Mouse (Mus musculus): ENCODE results near the gene Pigl. TPM values are rescaled to one million over a fixed set of nuclear protein-coding genes. Genes with fewer than 3 reads are reported as not detected.

Pigl gene
- total RNA-seq, 2 experiments from 2014 or later, result 6.3 to 6.5 TPM

DNA sequence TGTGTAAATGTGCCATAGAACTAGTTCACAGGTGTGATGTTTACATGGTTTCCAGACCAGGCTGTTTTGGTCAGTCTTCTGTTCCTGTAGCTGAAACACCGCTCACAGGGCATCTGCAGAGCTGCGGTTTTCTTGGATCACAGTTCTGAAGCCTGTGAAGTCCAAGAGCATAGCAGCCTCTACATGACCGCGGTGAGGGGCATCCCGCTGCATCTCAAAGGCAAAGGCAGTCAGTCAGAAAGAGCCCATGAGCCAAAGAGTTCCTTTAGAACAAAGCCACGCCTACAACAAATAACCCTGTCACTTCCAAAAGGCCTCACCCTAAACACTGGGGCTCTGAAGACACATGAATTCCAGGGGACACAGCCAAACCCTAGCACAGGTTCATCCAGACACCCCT, 55.1 kb downstream of the Pigl start:
- no peak for DNase-seq (ENCODE audit: low spot score in 2 of 2)

DNA sequence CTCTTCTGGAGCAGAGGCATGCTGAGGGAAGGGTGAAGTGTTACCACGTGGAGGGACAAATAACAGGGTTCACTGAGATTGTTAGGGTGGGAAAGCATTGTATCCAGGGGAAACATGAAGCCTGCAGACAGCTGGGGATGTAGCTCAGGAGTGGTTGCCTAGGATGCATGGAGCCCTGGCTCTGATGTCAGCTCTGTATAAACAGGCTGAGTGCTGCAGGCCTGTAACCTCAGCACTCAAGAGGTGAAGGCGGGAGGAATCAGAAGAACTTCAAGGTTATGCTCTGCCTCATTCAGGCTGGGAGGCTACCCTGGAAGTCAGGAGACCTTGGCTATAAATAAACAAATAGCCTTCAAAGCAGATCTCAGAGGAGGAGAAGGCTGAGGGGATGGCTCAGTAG, 60.7 kb downstream of the Pigl start:
- DNase-seq (ENCODE audit: low spot score in 2 of 2), result peak in 1 of 2 experiments; percentile 27

DNA sequence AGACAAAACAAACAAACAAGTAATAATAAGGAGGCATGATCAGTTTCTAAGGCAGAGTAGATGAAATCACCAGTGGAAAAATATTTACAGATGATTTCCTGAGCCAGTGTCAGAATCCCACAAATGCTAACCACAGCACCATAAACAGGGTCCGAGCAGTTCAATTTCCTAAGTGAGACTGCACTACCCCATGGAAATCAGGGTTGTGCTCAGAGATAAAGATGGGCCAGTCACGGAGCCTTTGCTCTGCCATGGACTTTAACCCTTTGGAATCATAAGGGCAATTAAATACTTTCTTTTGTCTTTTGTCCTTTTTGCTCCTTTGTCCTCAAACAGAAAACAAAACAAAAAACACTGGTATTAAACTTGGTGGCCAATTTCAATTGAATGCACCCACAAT, 64.0 kb downstream of the Pigl start:
- DNase-seq (ENCODE audit: low spot score in 2 of 2), result no peak

DNA sequence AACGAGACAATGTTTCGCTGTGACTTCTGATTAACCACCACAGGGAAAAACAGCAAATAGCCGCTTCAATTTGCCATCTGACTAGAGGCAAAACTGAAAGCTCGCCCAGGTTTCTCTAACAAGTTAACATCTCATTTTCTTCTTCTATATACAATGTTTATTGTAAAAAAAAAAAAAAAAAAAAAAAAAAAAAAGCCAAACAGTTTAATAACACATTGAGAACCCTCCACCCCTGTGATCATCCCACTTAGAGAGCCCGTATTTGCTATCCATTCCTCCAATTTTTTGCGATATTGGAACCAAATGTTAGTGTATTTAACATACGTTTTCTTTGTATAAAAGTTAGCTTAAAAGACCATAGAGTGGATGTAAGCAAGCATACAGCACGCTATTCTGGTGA, 78.8 kb downstream of the Pigl start:
- DNase-seq (ENCODE audit: low spot score in 2 of 2), result no peak

DNA sequence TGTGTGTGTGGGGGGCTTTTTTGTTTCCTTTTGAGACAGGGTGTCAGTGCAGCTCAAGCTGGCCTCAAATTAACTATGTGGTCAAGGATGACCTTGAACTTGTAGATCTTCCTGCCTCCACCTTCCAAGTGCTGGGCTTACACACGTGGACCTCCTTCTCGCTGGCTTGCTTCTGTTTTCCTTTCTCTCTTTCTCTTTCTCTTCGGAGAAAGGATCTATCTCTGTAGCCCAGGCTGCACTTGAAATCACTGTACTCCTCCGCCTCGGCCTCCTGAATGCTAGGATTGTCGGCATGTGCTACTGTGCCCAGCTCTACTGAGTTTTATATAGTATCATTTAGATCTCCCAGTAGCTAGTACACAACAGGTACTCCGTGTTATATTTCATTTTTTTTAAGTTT, 79.3 kb downstream of the Pigl start:
- no peak for DNase-seq (ENCODE audit: low spot score in 2 of 2)

DNA sequence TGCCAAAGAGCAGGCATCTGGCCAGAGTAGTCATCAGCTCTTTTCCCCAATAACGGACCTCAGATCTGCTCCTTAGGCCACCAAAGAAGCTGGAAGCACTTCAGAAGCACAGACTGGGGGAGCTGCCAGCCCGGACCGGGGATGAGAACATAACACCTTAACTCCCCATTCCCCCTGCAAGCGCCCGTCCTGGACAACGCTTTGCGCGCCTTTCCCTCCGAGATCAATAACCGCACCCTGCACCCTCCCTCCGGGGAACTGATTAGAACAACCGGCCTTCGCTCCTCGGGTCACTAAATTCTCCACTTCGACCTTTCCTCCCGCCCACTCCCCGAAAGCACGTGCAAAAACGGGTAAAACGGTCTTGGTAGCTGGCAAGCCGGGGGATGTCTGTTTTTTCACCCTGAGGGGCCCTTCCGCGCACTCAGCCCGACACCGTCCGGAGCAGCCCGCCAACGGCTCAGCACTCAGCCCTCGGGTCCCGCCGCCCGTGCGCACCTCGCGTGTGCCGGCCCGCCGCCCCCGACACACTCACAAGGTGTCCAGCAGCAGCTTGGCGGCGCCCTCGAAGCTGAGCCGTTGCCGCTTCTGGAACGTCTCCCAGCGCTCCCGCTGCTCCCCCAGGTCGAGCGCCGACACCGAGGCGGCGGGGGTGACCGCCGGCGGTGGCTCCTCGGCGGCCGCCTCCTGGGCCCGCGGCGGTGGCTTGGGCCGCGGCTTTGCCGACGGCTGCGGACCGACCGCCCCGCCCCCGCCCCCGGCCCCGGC, 80.2 kb downstream of the Pigl start:
- DNase-seq (ENCODE audit: low spot score in 2 of 2), result peak; percentile 23 to 40

DNA sequence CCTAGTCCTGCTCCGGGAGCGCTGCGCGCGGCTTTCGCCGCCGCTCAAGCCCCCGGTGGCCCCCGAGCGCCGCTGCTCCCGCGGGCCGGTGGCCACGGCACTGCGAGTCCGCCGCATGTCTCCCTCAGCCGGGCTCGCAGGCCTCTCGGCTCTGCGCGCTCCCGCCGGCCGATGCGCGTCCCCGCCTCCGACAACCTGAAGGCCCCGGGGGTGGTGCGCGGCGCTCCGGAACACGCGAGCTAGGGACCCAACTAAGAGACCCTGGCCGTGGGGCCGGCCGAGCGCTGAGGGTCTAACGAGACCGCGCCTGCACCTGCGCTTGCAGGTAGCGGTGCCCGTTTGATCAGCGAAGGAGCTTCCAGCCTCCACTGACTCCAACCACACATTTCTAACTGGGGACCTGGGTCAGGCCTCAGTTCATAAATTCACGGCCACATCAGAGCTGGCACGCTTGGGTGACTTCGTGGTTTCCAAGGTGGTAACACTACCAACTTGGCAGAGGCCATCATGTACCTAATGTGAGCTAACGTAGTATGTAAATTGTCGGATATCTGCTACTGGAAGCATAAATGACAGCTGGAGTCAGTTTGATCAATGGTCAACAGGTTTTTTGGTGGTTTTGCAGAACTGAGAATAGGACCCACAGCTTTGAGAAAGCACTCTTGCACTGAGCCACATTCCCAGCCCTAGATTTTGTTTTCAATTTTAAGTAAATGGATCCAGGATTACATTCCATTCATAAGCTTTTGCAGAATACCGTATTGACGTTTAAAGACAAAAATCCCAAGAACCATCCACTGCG, 81.0 kb downstream of the Pigl start, which contains the start of gene Cenpv:
TSS of gene Cenpv (minus strand) at position 173 of the 802 bp plus-strand sequence.
- peak; percentile 40 to 69 for DNase-seq (ENCODE audit: low spot score in 2 of 2)

DNA sequence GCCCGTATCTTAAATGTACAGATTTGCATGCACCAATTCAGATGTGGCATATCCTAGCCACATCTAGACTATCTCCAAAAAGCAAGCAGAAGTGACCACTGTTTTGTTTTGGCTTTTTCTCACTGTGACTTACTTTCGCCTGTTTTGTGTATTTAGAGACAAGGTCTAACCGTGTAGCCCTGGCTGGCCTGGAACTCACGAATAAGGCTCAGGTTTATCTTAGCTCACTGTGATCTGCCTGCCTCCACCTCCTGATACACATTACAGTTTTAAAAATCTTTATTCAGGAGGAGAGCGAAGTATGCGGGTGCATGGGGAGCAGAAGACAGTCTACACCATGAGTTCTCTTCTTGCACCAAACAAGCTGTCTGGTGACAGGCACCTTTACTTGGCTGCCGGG, 81.9 kb downstream of the Pigl start:
- DNase-seq (ENCODE audit: low spot score in 2 of 2), result no peak

DNA sequence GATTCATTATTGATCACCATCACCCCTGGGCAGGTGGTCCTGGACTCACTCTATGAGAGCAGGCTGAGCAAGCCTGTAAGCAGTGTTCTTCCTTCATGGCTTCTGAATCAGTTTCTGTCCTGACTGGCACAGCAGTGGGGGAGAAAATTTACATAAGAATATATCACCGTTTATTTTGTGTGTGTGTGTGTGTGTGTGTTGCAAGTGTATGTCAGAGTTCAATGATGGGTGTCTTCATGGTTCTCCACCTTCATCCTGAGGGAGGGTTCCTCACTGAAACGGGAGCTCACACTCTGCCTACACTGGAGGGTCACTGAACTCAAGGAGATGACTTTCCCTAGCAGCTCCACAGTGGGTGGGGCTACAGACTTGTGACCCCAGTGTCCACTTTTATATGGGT, 82.7 kb downstream of the Pigl start:
- DNase-seq (ENCODE audit: low spot score in 2 of 2), result no peak

DNA sequence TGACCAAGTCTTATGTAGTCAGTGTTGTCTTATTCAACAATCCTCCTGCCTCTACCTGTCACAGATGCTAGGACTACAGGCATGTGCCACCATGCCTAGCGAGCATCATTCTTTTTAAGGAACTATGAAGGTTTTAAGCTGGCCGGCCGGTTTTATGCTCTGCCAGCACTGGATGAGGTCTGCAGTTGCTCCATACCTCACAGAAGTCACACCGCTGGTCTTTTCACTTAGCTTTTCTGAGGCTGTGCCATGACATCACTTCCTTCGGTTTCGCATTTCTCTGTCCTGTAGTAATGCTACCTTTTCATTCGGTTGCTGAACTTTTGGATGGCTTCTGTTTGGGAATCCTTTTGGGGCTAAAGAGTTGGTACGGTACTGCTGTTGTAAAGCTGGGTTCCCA, 83.3 kb downstream of the Pigl start:
- no peak for DNase-seq (ENCODE audit: low spot score in 2 of 2)

DNA sequence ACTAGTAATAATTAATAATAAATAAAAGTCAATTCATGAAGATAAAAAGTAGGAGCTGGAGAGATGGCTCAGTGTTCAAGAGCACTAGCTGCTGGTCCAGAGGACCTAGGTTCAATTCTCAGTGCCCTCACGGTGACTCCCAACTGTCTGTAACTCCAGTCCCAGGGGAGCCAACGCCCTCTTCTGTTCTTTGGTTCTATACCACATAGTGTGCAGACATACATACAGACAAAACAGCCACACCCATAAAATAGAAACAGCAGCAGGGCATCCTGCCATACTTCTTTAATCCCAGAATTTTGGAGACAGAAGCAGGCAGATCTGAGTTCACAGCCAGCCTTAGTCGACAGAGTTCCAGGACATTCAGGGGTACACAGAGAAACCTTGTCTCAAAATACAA, 85.7 kb downstream of the Pigl start:
- no peak for DNase-seq (ENCODE audit: low spot score in 2 of 2)

DNA sequence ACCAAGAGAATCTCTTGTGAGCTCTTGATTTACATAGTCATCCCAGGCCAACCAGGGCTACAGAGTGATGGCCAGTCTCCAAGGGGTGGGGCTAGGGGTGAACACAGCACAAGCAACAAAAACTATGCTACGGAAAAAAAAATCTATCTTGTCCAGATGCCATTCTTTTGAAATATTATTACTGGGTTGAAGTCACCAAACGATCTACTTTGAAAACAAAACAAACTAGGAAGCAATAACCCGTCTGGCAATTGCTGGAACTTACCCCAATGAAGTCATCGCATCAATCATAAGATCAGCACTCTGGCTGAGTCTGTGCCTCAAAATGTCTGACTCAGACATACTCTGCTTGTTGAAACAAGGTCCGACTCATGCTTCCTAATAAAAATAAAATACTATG, 91.5 kb downstream of the Pigl start:
- peak; percentile 31 to 68 for DNase-seq (ENCODE audit: low spot score in 2 of 2)

DNA sequence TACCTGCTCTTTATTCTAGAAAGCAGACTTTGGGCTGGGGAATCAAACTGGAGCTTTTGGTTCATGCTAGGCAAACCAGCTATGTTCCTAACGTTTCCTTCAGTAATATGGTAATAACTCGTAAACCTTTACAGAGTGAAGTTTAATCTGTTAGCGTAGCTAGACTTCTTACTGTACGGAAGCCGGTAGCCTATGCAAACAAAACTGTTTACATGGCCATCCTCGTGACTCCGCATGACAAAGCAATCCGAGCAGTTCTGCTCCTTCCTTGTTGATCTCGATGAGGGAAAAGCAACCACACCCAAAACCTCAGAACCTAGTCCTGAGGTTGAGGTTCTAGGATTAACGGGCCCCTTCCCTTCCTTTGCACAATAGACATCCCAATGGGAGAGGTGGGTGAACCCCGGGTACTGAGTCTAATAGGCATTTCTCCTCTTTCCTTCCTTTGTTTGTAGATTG, 92.0 kb downstream of the Pigl start:
- DNase-seq (ENCODE audit: low spot score in 2 of 2), result peak; percentile 19 to 59

DNA sequence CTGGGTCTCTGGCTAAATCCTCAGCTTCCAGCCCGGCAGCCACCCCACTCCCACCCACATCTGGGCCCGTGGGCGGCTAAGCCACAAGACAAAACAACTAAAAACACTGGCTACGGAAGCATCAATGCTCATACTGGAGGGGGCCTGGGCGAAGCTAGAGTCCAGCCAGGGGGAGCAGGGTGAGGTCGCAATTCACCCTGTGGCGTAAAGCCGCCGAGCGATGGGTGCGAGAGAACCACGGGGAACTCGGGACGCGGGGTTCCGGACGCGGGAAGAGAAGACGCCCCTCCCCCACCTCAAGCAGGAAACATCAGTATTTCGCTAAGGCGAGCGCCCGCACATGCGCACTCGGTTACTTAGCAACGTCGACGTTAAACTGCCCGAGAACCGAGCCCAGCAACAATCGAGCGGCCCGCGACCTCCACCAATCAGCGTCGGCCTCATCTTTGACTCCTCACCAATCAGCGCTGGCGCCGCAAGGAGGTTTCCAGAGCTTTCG, 92.5 kb downstream of the Pigl start, which contains the start of gene Ubb:
TSS of gene Ubb (plus strand) at position 445 of the 499 bp plus-strand sequence.
- peak; percentile 98 to 100 for DNase-seq (ENCODE audit: low spot score in 2 of 2)

DNA sequence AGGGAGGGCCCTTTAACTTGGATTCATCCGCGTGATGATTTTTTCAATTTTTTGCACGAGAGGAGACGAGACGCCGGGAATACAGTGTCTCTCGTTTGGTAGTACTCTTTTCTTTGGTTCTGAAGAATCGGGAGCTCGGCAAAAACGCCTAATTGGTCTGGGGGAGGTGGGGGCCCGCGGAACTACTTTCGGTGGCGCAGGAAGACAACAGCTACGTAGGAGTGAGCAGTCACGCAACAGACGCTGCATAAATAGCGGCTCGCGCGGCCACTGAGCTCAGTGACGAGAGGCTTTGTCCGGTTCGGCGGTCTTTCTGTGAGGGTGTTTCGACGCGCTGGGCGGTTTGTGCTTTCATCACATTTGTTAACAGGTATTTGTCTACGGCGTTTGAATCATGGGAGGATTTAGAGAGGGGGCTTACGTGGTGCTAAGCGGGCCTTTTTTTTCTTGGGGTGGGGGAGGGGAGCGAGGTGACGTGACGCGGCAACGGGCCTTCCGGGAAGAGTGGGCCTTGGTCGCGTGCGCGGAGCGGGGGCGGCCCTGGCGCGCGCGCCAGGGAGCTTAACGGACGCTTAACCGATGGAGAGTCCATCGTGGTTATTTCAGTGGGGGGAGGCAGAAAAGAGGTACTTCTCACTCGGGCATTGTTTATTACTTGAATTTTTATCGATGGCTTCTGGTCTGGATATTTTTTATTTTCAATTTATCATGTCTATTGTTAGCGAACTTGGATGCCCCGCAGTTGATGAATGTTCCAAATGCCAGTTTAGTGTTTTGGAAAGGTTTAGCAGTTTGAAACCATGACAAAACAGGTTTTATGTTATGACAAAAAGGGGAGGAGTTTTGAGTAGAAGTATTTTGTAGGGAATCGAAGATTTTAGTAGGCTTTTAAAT, 93.2 kb downstream of the Pigl start:
- peak; percentile 75 to 92 for DNase-seq (ENCODE audit: low spot score in 2 of 2)

DNA sequence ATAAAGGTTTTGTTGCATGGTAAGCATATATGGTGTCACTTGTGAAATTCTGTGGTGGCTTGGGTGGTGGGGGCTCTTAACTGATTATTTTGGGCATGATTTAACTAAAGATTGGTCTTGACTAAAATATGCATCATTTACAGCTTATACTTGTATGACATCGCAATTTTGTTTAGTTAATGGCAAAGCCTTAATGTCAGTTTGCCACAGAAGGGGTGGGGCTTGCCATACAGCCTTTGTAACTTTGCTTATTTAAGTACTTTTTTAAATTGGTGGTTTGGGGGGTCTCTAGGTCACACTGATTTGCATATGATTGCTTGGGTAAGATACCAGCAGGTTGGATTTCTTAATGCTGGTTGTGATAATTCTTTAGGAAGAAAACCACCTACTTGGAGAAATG, 94.9 kb downstream of the Pigl start:
- no peak for DNase-seq (ENCODE audit: low spot score in 2 of 2)

DNA sequence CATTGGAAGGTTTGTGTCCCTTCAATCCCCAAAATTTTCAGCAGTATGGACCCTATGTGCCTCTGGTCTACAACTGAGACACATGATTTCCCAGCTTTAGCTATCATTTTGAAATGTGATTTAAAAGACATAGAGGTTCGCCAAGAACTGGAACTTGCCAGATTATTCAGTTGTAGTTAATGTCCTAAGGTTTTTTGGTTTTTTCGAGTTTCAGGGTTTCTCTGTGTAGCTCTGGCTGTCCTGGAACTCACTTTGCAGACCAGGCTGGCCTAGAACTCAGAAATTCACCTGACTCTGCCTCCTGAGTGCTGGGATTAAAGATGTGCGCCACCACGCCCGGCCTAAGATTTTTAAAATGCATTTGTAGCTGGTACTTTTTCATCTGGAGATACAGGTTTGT, 95.4 kb downstream of the Pigl start:
- no peak for DNase-seq (ENCODE audit: low spot score in 2 of 2)

DNA sequence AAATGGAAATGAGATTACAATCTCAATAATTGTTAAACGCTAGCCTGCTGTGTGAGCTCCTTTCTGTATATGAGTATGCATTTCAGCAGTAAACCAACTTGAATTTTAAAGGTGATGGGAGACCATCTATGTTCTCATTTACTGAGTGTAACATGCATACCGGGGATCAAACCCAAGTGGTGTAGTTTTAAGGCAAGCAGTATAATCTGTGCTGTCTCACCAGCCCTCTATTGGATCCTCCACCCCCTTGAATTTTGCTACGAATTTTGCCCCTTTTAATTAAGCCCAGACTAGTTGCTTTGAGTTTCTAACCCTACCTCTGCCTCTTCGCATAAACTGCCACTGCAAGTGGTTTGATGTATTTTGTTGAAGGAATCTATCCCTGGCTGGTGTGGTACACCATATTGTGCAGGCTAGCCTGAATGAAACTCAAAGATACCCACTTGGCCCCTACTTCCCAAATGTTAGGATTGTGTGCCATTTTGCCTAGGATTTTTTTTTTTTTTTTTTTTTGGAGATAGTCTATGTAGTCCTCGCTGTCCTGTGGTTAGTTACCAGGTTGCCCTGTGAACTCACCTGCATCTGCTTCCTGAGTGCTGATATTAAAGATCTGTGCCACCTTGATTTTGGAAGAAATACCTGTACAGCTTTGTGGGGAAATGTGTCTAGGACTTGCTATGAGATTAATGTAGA, 96.0 kb downstream of the Pigl start:
- no peak for DNase-seq (ENCODE audit: low spot score in 2 of 2)

DNA sequence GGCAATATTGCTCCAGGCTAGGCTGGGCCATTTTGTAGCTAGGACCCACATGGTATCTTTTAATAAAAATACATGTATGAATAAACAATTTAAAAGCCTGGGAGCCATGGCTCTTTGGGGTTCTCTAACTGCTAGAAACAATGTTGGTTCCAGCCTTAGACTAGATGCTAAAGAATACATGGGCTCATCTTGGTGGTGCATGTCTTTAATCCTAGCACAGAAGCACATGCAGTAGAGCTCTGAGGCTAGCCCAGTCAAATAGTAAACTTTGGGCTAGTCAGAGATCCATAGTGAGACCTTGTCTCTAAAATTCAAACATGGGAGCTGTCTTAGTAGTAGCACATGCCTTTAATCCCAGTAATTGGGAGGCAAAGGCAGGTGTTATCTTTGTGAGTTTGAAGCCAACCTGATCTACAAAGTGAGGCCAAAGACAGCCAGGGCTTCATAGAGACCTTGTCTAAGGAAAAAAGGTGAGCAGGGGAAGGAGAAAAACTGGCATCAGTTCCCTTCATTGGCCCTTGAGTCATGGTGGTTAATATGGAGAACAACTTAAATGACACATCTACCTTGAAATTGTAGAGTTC, 96.8 kb downstream of the Pigl start:
- DNase-seq (ENCODE audit: low spot score in 2 of 2), result no peak

DNA sequence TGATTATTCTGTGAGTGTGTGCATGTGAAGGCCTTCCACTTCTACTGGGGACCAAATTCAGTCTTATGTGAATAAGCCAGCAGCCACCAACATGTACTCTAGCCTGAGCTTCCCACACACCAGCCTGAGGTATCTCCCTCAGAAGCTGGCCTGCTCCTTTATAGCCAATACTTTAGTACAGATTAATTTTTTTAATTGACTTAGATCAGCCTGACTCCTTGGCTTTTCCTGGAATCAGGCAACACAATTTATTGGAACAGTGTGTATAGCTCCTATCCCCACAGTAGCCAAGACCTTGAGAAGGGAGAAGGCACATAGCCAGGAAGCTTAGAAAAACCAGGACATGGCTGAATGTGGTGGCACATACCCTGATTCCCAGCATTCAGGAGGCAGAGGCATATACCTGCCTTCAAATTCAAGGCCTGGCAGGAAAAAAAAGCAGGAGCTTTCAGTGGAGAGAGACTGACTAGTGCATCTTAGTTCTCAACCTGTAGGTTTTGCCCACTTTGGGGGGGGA, 97.7 kb downstream of the Pigl start:
- no peak for DNase-seq (ENCODE audit: low spot score in 2 of 2)

Measured in layer of hippocampus, adult 18-20 months (tissue).